Mouse (Mus musculus) stomach, embryonic 15.5 days (tissue): ENCODE data around the gene Rer1. TPM values are rescaled to one million over a fixed set of nuclear protein-coding genes. Genes with fewer than 3 reads are reported as not detected.
"Not testable (repeated sequence)": the region's sequence is repeated elsewhere in the genome, so short reads cannot be mapped to it uniquely, and the experiment has no call there.

Experiments used
- ATAC-seq: fragments of 200-750 bp; cut with Nextera tagmentation; 2 replicates; pipeline ENCODE4 v1.8.0; 2017; ENCODE audit warnings: low read depth, moderate number of reproducible peaks, moderate TSS enrichment; ENCODE audit not compliant: insufficient read depth, low FRiP score
- H3K27ac ChIP-seq: fragments of 300-500 bp; sonication (generic); 2 replicates; pipeline ENCODE4 v1.5.1; 2015; ENCODE audit warnings: mild to moderate bottlenecking, inconsistent platforms
- H3K27me3 ChIP-seq: fragments of 300-500 bp; sonication (generic); replicated peaks from 2 replicates; pipeline ENCODE4 v1.6.1; 2015; ENCODE audit warnings: inconsistent platforms
- H3K36me3 ChIP-seq: fragments of 300-500 bp; sonication (generic); 2 replicates; pipeline ENCODE4 v1.6.1; 2015; ENCODE audit warnings: inconsistent platforms
- H3K4me1 ChIP-seq: fragments of 300-500 bp; sonication (generic); 2 replicates; pipeline ENCODE4 v1.6.1; 2015; ENCODE audit warnings: inconsistent platforms
- H3K4me2 ChIP-seq: fragments of 300-500 bp; sonication (generic); 2 replicates; pipeline ENCODE4 v1.6.1; 2015; ENCODE audit warnings: mild to moderate bottlenecking, inconsistent platforms
- H3K4me3 ChIP-seq: fragments of 300-500 bp; sonication (generic); replicated peaks from 2 replicates; pipeline ENCODE4 v1.5.1; 2015; ENCODE audit warnings: inconsistent platforms
- H3K9ac ChIP-seq: fragments of 300-500 bp; sonication (generic); 2 replicates; pipeline ENCODE4 v1.6.1; 2015; ENCODE audit warnings: inconsistent platforms
- H3K9me3 ChIP-seq: fragments of 300-500 bp; sonication (generic); 2 replicates; pipeline ENCODE4 v1.6.1; 2016; ENCODE audit warnings: inconsistent platforms
- WGBS: fragments of 180-500 bp; shearing (Covaris S2); methylation state at CpG from one replicate; pipeline ENCODE4 v1.1.7; 2015; 5-methylcytosine and 5-hydroxymethylcytosine counted together
- polyA plus RNA-seq: library from polyadenylated mRNA; unstranded; fragments of >200 nt; fragmentation: Nextera tagmentation; extraction: Ambion mirVana; gene quantifications from 2 replicates; pipeline ENCODE4 v1.2.1, GENCODE M21; 2015

Gene Rer1
- polyA plus RNA-seq, 1 experiment from 2014 or later: 175 TPM

GRCm38 (mm10) chr4:155089241-155089640 is 3.1 kb upstream of the Rer1 start:
- no peaks in the 10 kb centered on the region for H3K9me3 ChIP-seq
- H3K4me1 ChIP-seq: peaks cover 21% of the 10 kb centered on the region
- 82% methylated on average over 5 of the region's 5 CpGs for WGBS
- H3K9ac ChIP-seq: no peak overlapping the region
- no peak overlapping the region for H3K4me2 ChIP-seq
- H3K27me3 ChIP-seq: no peaks in the 10 kb centered on the region
- no peak for ATAC-seq
- H3K36me3 ChIP-seq: 0 out of 2 replicates have a peak, but pooled peaks cover 3% of the 10 kb centered on the region
- H3K4me3 ChIP-seq: no peak overlapping the region
- no peak overlapping the region for H3K27ac ChIP-seq

- peak overlapping the region; percentile 95 for H3K27ac ChIP-seq
- peaks cover 16% of the 10 kb centered on the region for H3K36me3 ChIP-seq
- peak overlapping the region; percentile 66 for H3K4me2 ChIP-seq
- peak overlapping the region; percentile 65 for H3K4me3 ChIP-seq
- peak; percentile 74; the same call in 1 of the 2 replicates for ATAC-seq
- WGBS: 4% methylated on average over 33 of the region's 35 CpGs
- no peaks in the 10 kb centered on the region for H3K27me3 ChIP-seq
- H3K9me3 ChIP-seq: no peaks in the 10 kb centered on the region
- H3K4me1 ChIP-seq: peaks cover 37% of the 10 kb centered on the region
- peak overlapping the region; percentile 92 for H3K9ac ChIP-seq
Observed at GRCm38 (mm10) chr4:155085206-155086107, 725 bp downstream of the Rer1 start.

- Histone ChIP-seq H3K36me3 (peaks cover 27% of the 10 kb centered on the region), H3K9me3 (no peaks in the 10 kb centered on the region), H3K4me3 (peak overlapping the region; percentile 65), H3K4me2 (peak overlapping the region; percentile 66), H3K4me1 (peaks cover 37% of the 10 kb centered on the region), H3K27me3 (no peaks in the 10 kb centered on the region), H3K9ac (no peak overlapping the region), H3K27ac (peak overlapping the region; percentile 21; the same call in 1 of the 2 replicates)
- 81% methylated on average over 7 of the region's 7 CpGs for WGBS
- ATAC-seq: no peak
Observed at GRCm38 (mm10) chr4:155084351-155084750, 1.8 kb downstream of the Rer1 start.

- H3K27me3 ChIP-seq: no peaks in the 10 kb centered on the region
- ATAC-seq: no peak
- no peak overlapping the region for H3K27ac ChIP-seq
- peaks cover 32% of the 10 kb centered on the region for H3K36me3 ChIP-seq
- no peak overlapping the region for H3K9ac ChIP-seq
- no peaks in the 10 kb centered on the region for H3K9me3 ChIP-seq
- H3K4me2 ChIP-seq: peak overlapping the region; percentile 23; the same call in 1 of the 2 replicates
- 79% methylated on average over 4 of the region's 4 CpGs for WGBS
- no peak overlapping the region for H3K4me3 ChIP-seq
- peaks cover 37% of the 10 kb centered on the region for H3K4me1 ChIP-seq
Observed at GRCm38 (mm10) chr4:155083553-155083952, 2.6 kb downstream of the Rer1 start.

- Histone ChIP-seq H3K27ac (peak overlapping the region; percentile 40; the same call in 1 of the 2 replicates), H3K36me3 (peaks cover 61% of the 10 kb centered on the region)
- 79% methylated on average over 6 of the region's 6 CpGs for WGBS
Observed at GRCm38 (mm10) chr4:155079666-155080065, 6.5 kb downstream of the Rer1 start.

DNA sequence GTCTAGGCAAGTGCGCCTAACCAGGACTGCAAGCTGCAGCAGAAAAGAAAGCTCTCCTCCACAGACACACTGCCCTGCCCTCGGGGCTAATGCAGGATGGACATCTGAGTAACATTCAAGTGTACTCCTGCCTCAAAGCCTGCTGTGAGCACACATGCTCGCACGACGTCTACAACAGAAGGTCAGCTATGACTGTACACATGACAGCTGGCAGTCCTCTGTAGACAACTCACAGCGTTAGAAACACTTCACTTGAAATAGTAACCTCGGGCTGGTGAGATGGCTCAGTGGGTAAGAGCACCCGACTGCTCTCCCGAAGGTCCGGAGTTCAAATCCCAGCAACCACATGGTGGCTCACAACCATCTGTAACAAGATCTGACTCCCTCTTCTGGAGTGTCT is 7.4 kb downstream of the Rer1 start:
- H3K9me3 ChIP-seq, H3K4me2 ChIP-seq, H3K27me3 ChIP-seq, H3K4me3 ChIP-seq, H3K27ac ChIP-seq, ATAC-seq, H3K9ac ChIP-seq: not testable (repeated sequence)
- peaks cover 11% of the 10 kb centered on the region for H3K4me1 ChIP-seq
- peaks cover 67% of the 10 kb centered on the region for H3K36me3 ChIP-seq
- 86% methylated on average over 10 of the region's 10 CpGs for WGBS

More at GRCm38 (mm10) chr4:155079666-155080065, 6.5 kb downstream of the Rer1 start:
- no peak for ATAC-seq
- H3K4me2 ChIP-seq: no peak overlapping the region
- H3K4me1 ChIP-seq: peaks cover 20% of the 10 kb centered on the region
- H3K9ac ChIP-seq: no peak overlapping the region
- H3K27me3 ChIP-seq: no peaks in the 10 kb centered on the region
- no peaks in the 10 kb centered on the region for H3K9me3 ChIP-seq
- H3K4me3 ChIP-seq: no peak overlapping the region

- Histone ChIP-seq H3K36me3 (peaks cover 76% of the 10 kb centered on the region), H3K9me3 (no peaks in the 10 kb centered on the region), H3K4me3 (no peak overlapping the region), H3K9ac (no peak overlapping the region), H3K4me1 (no peaks in the 10 kb centered on the region; the same call in 1 of the 2 replicates), H3K27ac (no peak overlapping the region), H3K4me2 (no peak overlapping the region), H3K27me3 (no peaks in the 10 kb centered on the region)
- WGBS: 55% methylated on average over 9 of the region's 9 CpGs
- no peak for ATAC-seq
Observed at GRCm38 (mm10) chr4:155076677-155077076, 9.5 kb downstream of the Rer1 start.

DNA sequence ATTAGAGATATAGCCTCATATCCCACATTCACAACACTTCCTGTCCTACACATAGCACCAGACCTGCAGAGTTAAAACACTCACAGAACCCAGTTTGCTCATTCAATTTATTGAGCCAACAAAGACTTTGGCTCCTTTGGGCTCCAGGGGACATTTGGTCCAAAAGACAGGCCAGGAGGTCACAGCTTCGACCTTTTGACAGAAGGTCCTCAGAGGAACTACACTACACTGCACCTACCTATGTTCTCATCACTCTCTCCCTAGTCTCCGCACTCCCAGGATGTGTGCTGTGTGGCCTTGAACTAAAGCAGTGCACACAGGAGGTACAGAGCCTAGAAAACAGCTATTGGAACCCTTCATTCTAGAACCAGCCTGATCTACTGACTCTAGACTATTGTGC is 10.4 kb downstream of the Rer1 start:
- no peak for ATAC-seq
- no peak overlapping the region for H3K4me2 ChIP-seq
- H3K27ac ChIP-seq: no peak overlapping the region
- H3K4me3 ChIP-seq: no peak overlapping the region
- H3K9ac ChIP-seq: no peak overlapping the region
- H3K27me3 ChIP-seq: no peaks in the 10 kb centered on the region
- WGBS: 91% methylated on average over 2 of the region's 2 CpGs
- peaks cover 81% of the 10 kb centered on the region for H3K36me3 ChIP-seq
- no peaks in the 10 kb centered on the region for H3K9me3 ChIP-seq
- H3K4me1 ChIP-seq: no peaks in the 10 kb centered on the region; the same call in 1 of the 2 replicates

- 90% methylated on average over 9 of the region's 9 CpGs for WGBS
- Histone ChIP-seq H3K27me3 (no peaks in the 10 kb centered on the region), H3K4me2 (no peak overlapping the region), H3K9ac (no peak overlapping the region), H3K36me3 (peaks cover 82% of the 10 kb centered on the region), H3K4me1 (no peaks in the 10 kb centered on the region; the same call in 1 of the 2 replicates), H3K4me3 (no peak overlapping the region), H3K9me3 (no peaks in the 10 kb centered on the region), H3K27ac (no peak overlapping the region)
- no peak for ATAC-seq
Observed at GRCm38 (mm10) chr4:155075137-155075536, 11.0 kb downstream of the Rer1 start.

DNA sequence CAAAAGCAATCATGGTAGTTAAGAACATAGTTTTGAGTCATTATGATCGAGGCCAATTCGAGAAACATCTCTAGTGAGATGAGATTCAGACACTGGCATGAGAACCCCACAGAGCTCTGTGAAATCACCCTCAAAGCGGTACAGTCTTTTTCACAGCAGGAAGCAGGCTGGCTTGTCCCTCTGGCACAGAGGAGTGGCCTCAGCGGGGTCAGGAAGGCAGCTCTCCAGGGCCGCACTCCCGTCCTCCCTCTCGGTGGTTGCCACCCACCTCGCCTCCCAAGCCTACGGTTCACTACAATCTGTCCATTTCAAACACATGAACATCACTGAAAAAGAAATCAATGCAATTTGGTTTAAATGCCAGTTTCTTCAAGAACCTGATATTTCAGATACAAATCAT is 11.8 kb downstream of the Rer1 start:
- H3K36me3 ChIP-seq: peaks cover 82% of the 10 kb centered on the region
- no peak overlapping the region for H3K9ac ChIP-seq
- no peaks in the 10 kb centered on the region for H3K9me3 ChIP-seq
- H3K4me1 ChIP-seq: no peaks in the 10 kb centered on the region
- WGBS: 77% methylated on average over 9 of the region's 9 CpGs
- H3K27ac ChIP-seq: no peak overlapping the region
- no peak for ATAC-seq
- H3K4me3 ChIP-seq: no peak overlapping the region
- H3K27me3 ChIP-seq: no peaks in the 10 kb centered on the region
- no peak overlapping the region for H3K4me2 ChIP-seq

DNA sequence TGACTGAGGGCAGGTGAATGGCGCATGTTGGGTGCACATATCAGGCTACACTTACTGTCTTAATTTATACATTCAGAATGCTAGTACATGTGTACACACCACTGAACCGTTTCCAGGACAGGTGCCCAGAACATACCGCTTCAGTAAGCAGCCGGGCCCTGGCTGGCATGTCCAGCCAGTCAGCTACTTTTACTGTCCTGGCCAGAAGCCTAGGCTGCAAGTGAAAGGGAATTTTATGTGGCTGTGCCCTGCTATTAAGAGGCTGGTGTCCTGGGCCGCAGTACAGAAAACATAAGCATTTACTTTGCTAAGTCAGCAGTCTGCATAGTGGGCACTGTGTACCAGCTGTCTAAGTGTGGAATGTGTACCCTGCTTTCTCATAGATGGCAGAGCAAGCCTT is 15.3 kb downstream of the Rer1 start:
- no peak overlapping the region for H3K4me3 ChIP-seq
- ATAC-seq: no peak
- peaks cover 70% of the 10 kb centered on the region for H3K36me3 ChIP-seq
- H3K9me3 ChIP-seq: no peaks in the 10 kb centered on the region
- 92% methylated on average over 5 of the region's 5 CpGs for WGBS
- H3K4me1 ChIP-seq: peaks cover 13% of the 10 kb centered on the region
- H3K27me3 ChIP-seq: no peaks in the 10 kb centered on the region
- no peak overlapping the region for H3K4me2 ChIP-seq
- no peak overlapping the region for H3K27ac ChIP-seq
- H3K9ac ChIP-seq: no peak overlapping the region

DNA sequence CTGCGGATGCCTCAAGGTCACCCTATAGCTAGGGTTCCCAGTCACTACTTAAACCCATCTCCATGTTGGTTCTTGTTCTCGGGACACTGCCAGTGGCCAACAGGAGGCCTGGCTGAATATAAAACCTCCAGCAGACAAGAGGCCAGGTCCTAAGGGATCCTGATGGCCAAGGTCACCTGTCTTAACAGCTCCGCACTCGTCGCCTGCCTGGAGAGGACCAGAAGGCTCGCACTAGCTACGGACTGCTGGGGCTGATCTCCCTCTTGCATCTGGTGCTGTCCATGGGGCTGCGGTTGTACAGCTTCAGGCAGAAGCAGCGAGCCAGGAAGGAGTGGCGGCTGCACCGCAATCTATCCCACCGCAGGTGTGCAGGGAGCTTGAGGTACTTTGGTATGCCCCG is 16.0 kb downstream of the Rer1 start:
- no peak overlapping the region for H3K9ac ChIP-seq
- H3K4me1 ChIP-seq: peaks cover 16% of the 10 kb centered on the region
- no peaks in the 10 kb centered on the region for H3K27me3 ChIP-seq
- no peak for ATAC-seq
- no peak overlapping the region for H3K4me2 ChIP-seq
- no peak overlapping the region for H3K27ac ChIP-seq
- H3K4me3 ChIP-seq: no peak overlapping the region
- peaks cover 62% of the 10 kb centered on the region for H3K36me3 ChIP-seq
- H3K9me3 ChIP-seq: no peaks in the 10 kb centered on the region
- 90% methylated on average over 13 of the region's 13 CpGs for WGBS
